Mouse (Mus musculus) intestine, embryonic 15.5 days (tissue): ENCODE measurements around the gene Zc3h12c. TPM values are rescaled to one million over a fixed set of nuclear protein-coding genes. Genes with fewer than 3 reads are reported as not detected.
A peak's percentile ranks its signal among the peaks of the same experiment; 100 is the strongest.

Experiments used
- ATAC-seq: fragments of 200-750 bp; cut with Nextera tagmentation; 2 replicates; pipeline ENCODE4 v1.8.0; 2017; ENCODE audit warnings: moderate TSS enrichment, moderate library complexity
- H3K27ac ChIP-seq: fragments of 300-500 bp; sonication (generic); 2 replicates; pipeline ENCODE4 v1.5.1; 2015; ENCODE audit warnings: mild to moderate bottlenecking, inconsistent platforms
- H3K27me3 ChIP-seq: fragments of 300-500 bp; sonication (generic); replicated peaks from 2 replicates; pipeline ENCODE4 v1.6.1; 2015; ENCODE audit warnings: inconsistent platforms
- H3K36me3 ChIP-seq: fragments of 300-500 bp; sonication (generic); 2 replicates; pipeline ENCODE4 v1.6.1; 2015; ENCODE audit warnings: inconsistent platforms
- H3K4me1 ChIP-seq: fragments of 300-500 bp; sonication (generic); replicated peaks from 2 replicates; pipeline ENCODE4 v1.6.1; 2015; ENCODE audit warnings: inconsistent platforms
- H3K4me2 ChIP-seq: fragments of 300-500 bp; sonication (generic); replicated peaks from 2 replicates; pipeline ENCODE4 v1.6.1; 2015; ENCODE audit warnings: mild to moderate bottlenecking, inconsistent platforms
- H3K4me3 ChIP-seq: fragments of 300-500 bp; sonication (generic); replicated peaks from 2 replicates; pipeline ENCODE4 v1.5.1; 2015; ENCODE audit warnings: inconsistent platforms
- H3K9ac ChIP-seq: fragments of 300-500 bp; sonication (generic); 2 replicates; pipeline ENCODE4 v1.6.1; 2015; ENCODE audit warnings: inconsistent platforms
- H3K9me3 ChIP-seq: fragments of 300-500 bp; sonication (generic); 2 replicates; pipeline ENCODE4 v1.6.1; 2016; ENCODE audit warnings: inconsistent platforms
- WGBS: fragments of 180-500 bp; shearing (Covaris S2); methylation state at CpG from one replicate; pipeline ENCODE4 v1.1.7; 2015; 5-methylcytosine and 5-hydroxymethylcytosine counted together
- polyA plus RNA-seq: library from polyadenylated mRNA; unstranded; fragments of >200 nt; fragmentation: Nextera tagmentation; extraction: Ambion mirVana; gene quantifications from 2 replicates; pipeline ENCODE4 v1.2.1, GENCODE M21; 2015

Gene Zc3h12c
- polyA plus RNA-seq, 1 experiment from 2014 or later = 2.1 TPM

DNA sequence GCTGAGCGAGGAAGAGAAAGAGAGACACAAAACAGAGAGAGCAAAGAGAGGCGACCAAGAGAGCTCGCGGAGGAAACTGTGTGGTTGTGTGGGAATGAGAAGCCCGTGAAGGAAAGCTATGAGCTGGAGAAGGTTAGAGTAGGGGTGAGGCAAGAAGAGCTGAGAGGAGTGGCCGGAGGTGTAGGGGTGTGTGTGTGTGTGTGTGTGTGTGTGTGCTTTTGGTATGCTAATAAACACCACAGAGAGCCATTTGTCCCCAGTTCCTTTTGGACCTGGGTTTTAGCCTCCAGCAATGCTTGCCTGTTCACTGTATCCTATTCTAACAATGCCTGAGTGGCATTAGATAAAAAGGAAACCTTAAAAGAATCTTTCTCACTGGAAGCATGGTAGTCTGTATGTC is 43.1 kb downstream of the Zc3h12c start:
- no peaks in the 10 kb centered on the region for H3K9me3 ChIP-seq
- no peaks in the 10 kb centered on the region for H3K27me3 ChIP-seq
- ATAC-seq = no peak
- H3K4me2 ChIP-seq = no peak overlapping the region
- H3K4me1 ChIP-seq = no peaks in the 10 kb centered on the region
- no peak overlapping the region for H3K9ac ChIP-seq
- H3K27ac ChIP-seq = no peak overlapping the region
- WGBS = 93% methylated on average over 6 of the region's 6 CpGs
- no peaks in the 10 kb centered on the region for H3K36me3 ChIP-seq
- H3K4me3 ChIP-seq = no peak overlapping the region

DNA sequence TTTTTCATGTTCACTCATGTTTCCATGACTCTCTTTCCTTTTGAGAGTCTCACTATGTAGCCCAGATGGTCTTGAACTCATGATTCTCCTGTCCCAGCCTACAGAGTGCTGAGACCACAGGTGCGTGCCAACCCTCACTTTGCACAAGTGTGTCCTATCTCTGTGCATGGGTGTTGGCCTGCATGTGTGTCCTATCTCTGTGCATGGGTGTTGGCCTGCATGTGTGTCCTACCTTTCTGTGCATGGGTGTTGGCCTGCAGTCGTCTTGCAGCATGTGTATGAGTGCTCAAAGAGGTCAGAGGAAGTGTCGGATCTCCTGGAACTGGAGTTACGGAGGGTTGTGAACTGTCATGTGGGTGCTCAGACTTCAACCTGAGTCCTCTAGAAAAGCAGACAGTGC is 49.2 kb downstream of the Zc3h12c start:
- Histone ChIP-seq H3K9ac (no peak overlapping the region), H3K27ac (no peak overlapping the region), H3K9me3 (no peaks in the 10 kb centered on the region), H3K4me2 (no peak overlapping the region), H3K27me3 (no peaks in the 10 kb centered on the region), H3K36me3 (peaks cover 7% of the 10 kb centered on the region; the same call in 1 of the 2 replicates), H3K4me1 (no peaks in the 10 kb centered on the region), H3K4me3 (no peak overlapping the region)
- ATAC-seq = no peak
- 85% methylated on average over 4 of the region's 4 CpGs for WGBS

DNA sequence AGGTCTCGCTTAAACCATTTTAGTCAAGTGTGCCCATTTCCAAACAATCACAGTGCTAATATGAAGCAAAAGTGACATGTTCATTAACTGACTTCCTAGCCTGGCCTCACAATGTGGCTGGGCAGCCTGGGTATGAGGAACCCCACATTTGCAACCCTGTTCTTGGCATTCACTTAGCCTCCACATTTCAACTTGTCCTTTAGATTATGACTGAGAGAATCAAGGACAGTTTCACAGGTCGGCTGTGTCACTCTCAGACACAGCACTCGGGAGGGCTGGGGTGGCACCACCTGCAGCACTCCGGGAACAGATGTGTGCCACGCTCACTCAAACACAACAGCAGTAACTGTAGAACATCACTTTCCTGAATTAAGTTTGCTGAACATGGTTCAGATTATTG is 55.3 kb downstream of the Zc3h12c start:
- no peak for ATAC-seq
- no peak overlapping the region for H3K4me3 ChIP-seq
- no peaks in the 10 kb centered on the region for H3K4me1 ChIP-seq
- H3K9ac ChIP-seq = no peak overlapping the region
- H3K9me3 ChIP-seq = no peaks in the 10 kb centered on the region
- peaks cover 6% of the 10 kb centered on the region; the same call in 1 of the 2 replicates for H3K36me3 ChIP-seq
- H3K27ac ChIP-seq = no peak overlapping the region
- 93% methylated on average over 5 of the region's 5 CpGs for WGBS
- H3K4me2 ChIP-seq = no peak overlapping the region
- H3K27me3 ChIP-seq = 0 out of 2 replicates have a peak, but pooled peaks cover 3% of the 10 kb centered on the region

DNA sequence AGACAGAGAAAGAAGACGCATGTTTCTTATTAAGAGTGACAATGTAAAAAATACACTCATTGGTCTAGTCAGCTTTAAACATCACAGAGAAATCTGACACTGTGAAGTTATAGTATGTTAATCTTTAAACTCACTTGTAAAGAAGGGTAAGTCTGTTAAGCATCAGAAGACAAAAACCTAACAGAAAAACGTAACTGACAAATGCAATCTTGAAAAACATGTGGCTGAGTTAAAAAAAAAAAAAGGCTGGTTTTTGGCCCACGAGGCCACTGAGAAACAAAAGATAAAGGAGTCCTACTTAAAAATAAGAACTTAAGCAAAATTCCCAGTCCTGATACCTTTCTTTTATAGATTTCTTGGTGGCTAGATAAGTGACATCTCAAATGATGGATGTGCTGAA is 57.6 kb downstream of the Zc3h12c start:
- Histone ChIP-seq H3K4me3 (no peak overlapping the region), H3K27me3 (0 out of 2 replicates have a peak, but pooled peaks cover 3% of the 10 kb centered on the region), H3K9me3 (no peaks in the 10 kb centered on the region), H3K9ac (no peak overlapping the region), H3K4me2 (no peak overlapping the region), H3K27ac (no peak overlapping the region), H3K36me3 (0 out of 2 replicates have a peak, but pooled peaks cover under 1% of the 10 kb centered on the region), H3K4me1 (no peaks in the 10 kb centered on the region)
- WGBS = 66% methylated on average over 3 of the region's 3 CpGs
- ATAC-seq = no peak

DNA sequence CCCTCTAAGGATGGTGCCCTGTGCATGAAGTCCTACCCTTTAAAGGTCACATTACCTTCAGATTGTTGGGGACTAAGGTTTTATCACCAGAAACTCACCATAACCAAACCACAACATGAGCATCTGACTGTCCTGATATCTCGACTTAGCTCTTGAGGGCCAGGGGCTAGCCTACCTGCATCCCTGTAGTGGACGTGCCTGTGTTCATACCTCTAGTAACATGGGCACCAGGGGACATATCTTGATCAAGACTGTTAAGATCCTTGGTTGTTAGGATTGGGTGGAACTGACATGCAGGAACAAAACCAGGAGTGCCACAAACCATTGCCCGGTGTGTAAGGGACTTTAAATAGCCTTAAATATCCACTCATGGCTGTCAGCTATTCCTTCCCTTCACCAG is 61.2 kb downstream of the Zc3h12c start:
- Histone ChIP-seq H3K9me3 (no peaks in the 10 kb centered on the region), H3K4me2 (no peak overlapping the region), H3K36me3 (no peaks in the 10 kb centered on the region), H3K4me1 (0 out of 2 replicates have a peak, but pooled peaks cover 9% of the 10 kb centered on the region), H3K9ac (no peak overlapping the region), H3K27ac (no peak overlapping the region), H3K4me3 (no peak overlapping the region), H3K27me3 (0 out of 2 replicates have a peak, but pooled peaks cover 3% of the 10 kb centered on the region)
- 89% methylated on average over 3 of the region's 3 CpGs for WGBS
- no peak for ATAC-seq

DNA sequence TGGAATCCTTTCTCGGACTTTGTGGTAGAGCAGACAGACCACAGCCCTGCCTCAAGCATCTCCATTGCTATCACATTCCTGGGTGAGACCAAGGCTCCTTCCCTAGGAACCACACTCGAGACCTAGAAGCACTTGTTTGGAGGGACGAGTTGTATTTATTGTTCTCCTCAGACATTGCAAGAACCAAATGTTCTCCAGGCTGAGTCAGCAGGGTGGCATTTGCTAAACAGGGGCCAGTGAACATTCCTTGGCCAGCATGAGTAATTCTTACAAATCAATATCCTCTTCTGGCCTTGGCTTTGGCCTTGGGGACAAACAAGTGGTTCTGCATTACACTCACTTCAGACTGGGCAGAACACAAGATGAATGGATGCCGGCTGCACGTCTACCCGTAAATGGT is 62.9 kb downstream of the Zc3h12c start:
- 0 out of 2 replicates have a peak, but pooled peaks cover 5% of the 10 kb centered on the region for H3K27me3 ChIP-seq
- 0 out of 2 replicates have a peak, but pooled peaks cover 9% of the 10 kb centered on the region for H3K4me1 ChIP-seq
- no peaks in the 10 kb centered on the region for H3K36me3 ChIP-seq
- H3K9me3 ChIP-seq = no peaks in the 10 kb centered on the region
- no peak overlapping the region for H3K4me3 ChIP-seq
- H3K9ac ChIP-seq = no peak overlapping the region
- H3K4me2 ChIP-seq = no peak overlapping the region
- no peak overlapping the region for H3K27ac ChIP-seq
- no peak for ATAC-seq
- 77% methylated on average over 6 of the region's 6 CpGs for WGBS

DNA sequence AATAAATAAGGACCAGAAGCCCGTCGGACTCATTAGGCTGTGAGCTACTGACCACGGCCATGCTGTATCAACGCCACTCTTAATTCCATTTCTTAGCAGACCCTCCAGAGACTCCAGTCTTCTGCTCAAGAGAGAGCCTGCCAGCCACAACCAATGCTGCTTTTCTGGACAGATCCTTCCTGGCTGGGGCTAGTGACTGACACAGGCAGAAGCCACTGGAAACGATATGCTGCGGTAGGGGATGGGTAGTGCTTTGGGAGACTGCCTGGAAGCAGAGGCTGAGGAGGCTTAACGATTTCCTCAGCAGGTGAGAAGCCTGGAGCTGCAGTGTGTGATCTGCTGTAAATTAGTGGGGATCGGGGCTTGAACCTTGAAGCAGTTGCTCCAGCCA is 64.2 kb downstream of the Zc3h12c start:
- Histone ChIP-seq H3K27me3 (peaks cover 9% of the 10 kb centered on the region; the same call in 1 of the 2 replicates), H3K36me3 (no peaks in the 10 kb centered on the region), H3K9ac (no peak overlapping the region), H3K4me2 (no peak overlapping the region), H3K4me3 (no peak overlapping the region), H3K9me3 (no peaks in the 10 kb centered on the region), H3K4me1 (0 out of 2 replicates have a peak, but pooled peaks cover 9% of the 10 kb centered on the region), H3K27ac (no peak overlapping the region)
- WGBS = 60% methylated on average over 8 of the region's 8 CpGs
- ATAC-seq = no peak; the same call in 1 of the 2 replicates

DNA sequence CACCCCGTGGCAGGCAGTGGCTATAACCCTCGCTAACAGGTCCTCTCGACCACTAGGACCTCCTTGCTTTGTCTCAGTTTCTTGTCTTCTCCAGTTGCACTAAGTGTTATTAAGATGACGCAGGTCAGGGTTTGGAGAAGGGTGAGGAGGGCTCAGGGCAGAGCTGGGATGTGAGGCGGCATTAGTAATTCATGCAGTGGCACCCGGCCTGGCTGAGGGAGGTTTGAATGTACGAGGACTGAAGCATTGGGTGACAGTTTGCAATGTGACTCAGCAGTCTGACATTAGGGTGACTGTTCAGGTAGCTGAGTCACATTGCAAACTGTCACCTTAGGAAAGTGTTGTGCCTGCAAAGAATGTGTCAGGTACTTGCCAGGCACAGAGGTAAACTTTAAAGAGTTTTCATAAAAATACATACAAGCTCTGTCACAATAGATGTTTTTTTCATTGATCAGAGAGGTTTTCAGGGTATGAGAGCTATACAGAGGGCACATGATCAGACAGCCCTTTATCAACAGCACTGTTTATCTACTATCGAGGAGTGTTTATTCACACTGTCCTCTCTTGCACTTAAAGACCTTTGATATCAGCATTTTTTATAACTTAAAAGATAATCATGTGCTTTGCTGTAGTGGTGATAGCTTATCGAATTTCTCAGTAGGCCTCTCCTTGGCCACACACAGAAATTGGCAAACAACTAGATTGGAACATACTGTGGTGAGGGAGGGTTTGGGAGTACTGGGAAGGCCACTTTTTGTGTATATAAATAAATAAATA is 64.7 kb downstream of the Zc3h12c start:
- no peak overlapping the region for H3K4me2 ChIP-seq
- H3K27me3 ChIP-seq = peaks cover 11% of the 10 kb centered on the region; the same call in 1 of the 2 replicates
- ATAC-seq = peak; percentile 84
- no peaks in the 10 kb centered on the region for H3K36me3 ChIP-seq
- 0 out of 2 replicates have a peak, but pooled peaks cover 9% of the 10 kb centered on the region for H3K4me1 ChIP-seq
- no peak overlapping the region for H3K4me3 ChIP-seq
- H3K9me3 ChIP-seq = no peaks in the 10 kb centered on the region
- 43% methylated on average over 9 of the region's 9 CpGs for WGBS
- no peak overlapping the region for H3K27ac ChIP-seq
- no peak overlapping the region for H3K9ac ChIP-seq

DNA sequence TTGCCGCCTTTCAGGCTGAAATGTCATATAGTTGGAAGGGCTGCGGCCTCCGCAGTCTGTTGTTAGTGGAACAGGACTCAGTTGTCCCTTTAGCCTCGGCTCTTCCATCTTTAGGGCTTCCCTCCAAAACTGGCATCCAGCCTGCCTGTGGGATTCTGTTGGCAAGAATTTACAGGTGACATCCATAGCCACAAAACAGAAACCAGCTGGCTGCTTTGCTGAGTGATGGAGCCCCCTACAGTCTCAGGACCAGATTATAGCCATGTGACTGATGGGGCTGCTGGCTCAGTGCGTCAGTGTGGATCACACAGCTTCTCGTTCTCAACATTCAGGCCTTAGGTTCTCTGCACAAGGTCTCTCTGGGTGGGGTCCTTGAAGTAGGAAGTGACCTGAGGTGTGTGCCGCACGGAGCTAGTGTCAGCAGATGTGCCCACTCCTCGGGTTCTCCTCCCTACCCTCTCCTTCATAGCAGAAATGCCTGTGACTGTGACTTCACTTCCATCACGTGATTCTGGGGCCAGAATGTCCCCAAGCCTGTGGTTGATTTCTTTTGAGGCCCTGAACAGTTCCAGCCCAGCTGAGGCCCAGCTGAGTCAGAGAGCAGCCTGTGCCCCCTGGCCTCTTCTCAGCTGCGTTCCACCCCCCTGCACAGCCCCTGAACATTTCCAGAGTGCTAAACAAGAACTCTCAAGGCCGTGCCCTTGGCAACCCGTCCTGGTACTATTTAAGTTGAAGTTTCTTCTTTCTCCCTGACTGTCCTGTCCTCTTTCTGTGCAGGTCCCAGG is 66.1 kb downstream of the Zc3h12c start:
- no peaks in the 10 kb centered on the region for H3K36me3 ChIP-seq
- ATAC-seq = no peak
- H3K4me2 ChIP-seq = no peak overlapping the region
- no peaks in the 10 kb centered on the region for H3K9me3 ChIP-seq
- H3K9ac ChIP-seq = no peak overlapping the region
- H3K27me3 ChIP-seq = peaks cover 12% of the 10 kb centered on the region; the same call in 1 of the 2 replicates
- 0 out of 2 replicates have a peak, but pooled peaks cover 9% of the 10 kb centered on the region for H3K4me1 ChIP-seq
- H3K4me3 ChIP-seq = no peak overlapping the region
- 70% methylated on average over 13 of the region's 13 CpGs for WGBS
- H3K27ac ChIP-seq = no peak overlapping the region

DNA sequence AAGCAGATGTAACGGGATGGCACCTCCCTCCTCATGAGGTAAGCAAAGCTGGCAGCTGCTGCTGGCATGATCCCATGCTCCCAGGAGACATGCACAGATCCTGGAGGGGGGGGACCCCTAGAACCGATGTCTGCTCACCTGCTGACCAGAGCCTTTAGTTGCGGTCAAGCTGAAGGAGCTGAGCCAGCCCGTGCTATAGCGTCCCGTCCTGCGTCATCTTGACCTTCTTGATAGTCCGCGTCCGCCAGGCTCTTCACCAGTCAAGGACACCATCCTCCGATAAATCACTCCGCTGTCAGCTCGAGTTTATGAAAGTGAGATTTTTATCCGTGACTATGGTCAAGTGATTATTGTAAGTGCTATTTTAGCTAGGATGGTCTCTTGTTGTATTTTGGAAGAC is 67.9 kb downstream of the Zc3h12c start:
- Histone ChIP-seq H3K4me2 (no peak overlapping the region), H3K9me3 (no peaks in the 10 kb centered on the region), H3K9ac (no peak overlapping the region), H3K27ac (no peak overlapping the region), H3K36me3 (no peaks in the 10 kb centered on the region), H3K27me3 (peaks cover 12% of the 10 kb centered on the region; the same call in 1 of the 2 replicates), H3K4me1 (0 out of 2 replicates have a peak, but pooled peaks cover 9% of the 10 kb centered on the region), H3K4me3 (no peak overlapping the region)
- no peak for ATAC-seq
- 87% methylated on average over 14 of the region's 14 CpGs for WGBS

DNA sequence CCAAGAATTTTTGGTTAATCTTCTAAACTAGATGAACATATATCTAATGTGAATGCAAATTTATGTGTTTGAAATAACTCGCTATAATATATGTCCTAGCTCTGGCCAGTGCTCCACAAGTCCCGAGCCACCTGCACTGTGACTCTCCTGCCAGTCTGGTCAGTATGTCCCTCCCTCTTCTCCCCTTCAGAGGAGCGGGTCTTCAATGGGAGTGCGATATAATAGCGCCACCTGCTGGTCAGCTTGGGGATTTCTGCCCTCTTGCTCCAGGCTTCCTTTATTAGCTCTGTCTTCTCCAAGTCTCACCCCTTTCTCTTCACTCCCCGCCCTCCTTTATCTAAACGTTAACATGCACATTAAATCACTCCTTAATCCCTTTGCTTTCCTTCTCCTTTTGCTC is 69.8 kb downstream of the Zc3h12c start:
- Histone ChIP-seq H3K36me3 (no peaks in the 10 kb centered on the region), H3K4me2 (no peak overlapping the region), H3K27me3 (peaks cover 12% of the 10 kb centered on the region; the same call in 1 of the 2 replicates), H3K27ac (no peak overlapping the region), H3K9me3 (no peaks in the 10 kb centered on the region), H3K9ac (no peak overlapping the region), H3K4me1 (0 out of 2 replicates have a peak, but pooled peaks cover 7% of the 10 kb centered on the region), H3K4me3 (no peak overlapping the region)
- 2% methylated on average over 7 of the region's 7 CpGs for WGBS
- peak; percentile 62 for ATAC-seq

DNA sequence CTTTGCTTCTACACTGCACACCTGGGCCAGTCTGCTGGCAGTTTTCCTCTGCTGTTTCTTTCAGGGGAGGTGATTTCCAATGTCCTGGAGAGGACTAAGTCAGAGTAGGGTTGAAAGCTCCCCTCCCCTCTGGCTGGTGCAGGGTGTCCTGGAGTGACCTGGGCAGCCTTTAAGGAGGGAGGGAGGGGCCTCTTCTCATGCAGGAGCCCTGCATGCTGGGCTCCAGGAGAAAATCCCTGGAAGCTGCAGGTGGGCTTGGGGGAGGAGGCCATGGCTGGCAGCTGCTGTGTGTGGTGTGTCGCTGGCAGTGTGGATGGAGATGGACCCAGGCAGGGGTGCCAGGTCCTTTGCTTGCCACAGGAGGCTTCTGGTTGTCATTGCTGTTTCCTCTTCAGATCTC is 71.0 kb downstream of the Zc3h12c start:
- WGBS = 40% methylated on average over 1 of the region's 1 CpGs

More for the DNA sequence above, 71.0 kb downstream of the Zc3h12c start:
- Histone ChIP-seq H3K4me1 (0 out of 2 replicates have a peak, but pooled peaks cover 4% of the 10 kb centered on the region), H3K4me3 (no peak overlapping the region), H3K27me3 (peaks cover 12% of the 10 kb centered on the region; the same call in 1 of the 2 replicates), H3K9ac (no peak overlapping the region), H3K4me2 (no peak overlapping the region), H3K27ac (no peak overlapping the region), H3K36me3 (no peaks in the 10 kb centered on the region), H3K9me3 (no peaks in the 10 kb centered on the region)
- no peak for ATAC-seq
